Mouse (Mus musculus) olfactory bulb, adult 2 months (tissue): Measurements from ENCODE around the gene Iba57.

Experiments
- CTCF ChIP-seq: fragments of 200-500 bp; IDR thresholded peaks from 2 replicates; pipeline ENCODE4 v1.5.1; 2012; ENCODE audit warnings: low read depth, mild to moderate bottlenecking, low read length, moderate library complexity; ENCODE audit not compliant: insufficient read depth
- POLR2A ChIP-seq: fragments of 200-500 bp; IDR thresholded peaks from 2 replicates; pipeline ENCODE4 v1.6.1; 2012; ENCODE audit warnings: mild to moderate bottlenecking, low read depth, low read length, moderate library complexity; ENCODE audit not compliant: insufficient read depth

GRCm38 (mm10) chr11:59196230-59196629, 32.7 kb upstream of the Iba57 start:
- TF ChIP-seq CTCF (no peak), POLR2A (no peak)
